Mouse (Mus musculus) heart, embryonic 11.5 days (tissue): ENCODE measurements around the gene Rab26. TPM values are rescaled to one million over a fixed set of nuclear protein-coding genes. Genes with fewer than 3 reads are reported as not detected.

Experiments used
- ATAC-seq: fragments of 200-750 bp; cut with Nextera tagmentation; replicated peaks from 2 replicates; pipeline ENCODE4 v1.8.0; 2017; ENCODE audit warnings: moderate library complexity; ENCODE audit not compliant: insufficient number of reproducible peaks, low FRiP score, low TSS enrichment
- H3K27ac ChIP-seq: fragments of 300-500 bp; sonication (generic); 2 replicates; pipeline ENCODE4 v1.5.1; 2014; ENCODE audit warnings: mild to moderate bottlenecking, low read depth, low read length
- H3K27me3 ChIP-seq: fragments of 300-500 bp; sonication (generic); 2 replicates; pipeline ENCODE4 v1.6.1; 2014; ENCODE audit warnings: mild to moderate bottlenecking, low read length, mixed read lengths; ENCODE audit not compliant: control insufficient read depth, insufficient read depth
- H3K36me3 ChIP-seq: fragments of 300-500 bp; sonication (generic); 2 replicates; pipeline ENCODE4 v1.6.1; 2014; ENCODE audit warnings: mild to moderate bottlenecking, low read length, moderate library complexity, mixed read lengths; ENCODE audit not compliant: control insufficient read depth, insufficient read depth
- H3K4me1 ChIP-seq: fragments of 300-500 bp; sonication (generic); 2 replicates; pipeline ENCODE4 v1.6.1; 2014; ENCODE audit warnings: low read length; ENCODE audit not compliant: control insufficient read depth, insufficient read depth
- H3K4me2 ChIP-seq: fragments of 300-500 bp; sonication (generic); 2 replicates; pipeline ENCODE4 v1.6.1; 2014; ENCODE audit warnings: mild to moderate bottlenecking, moderate library complexity
- H3K4me3 ChIP-seq: fragments of 300-500 bp; sonication (generic); 2 replicates; pipeline ENCODE4 v1.5.1; 2014; ENCODE audit warnings: low read depth, low read length
- H3K9ac ChIP-seq: fragments of 300-500 bp; sonication (generic); 2 replicates; pipeline ENCODE4 v1.6.1; 2014; ENCODE audit warnings: mild to moderate bottlenecking, low read depth, low read length, moderate library complexity
- H3K9me3 ChIP-seq: fragments of 300-500 bp; sonication (generic); replicated peaks from 2 replicates; pipeline ENCODE4 v1.6.1; 2016; ENCODE audit warnings: low read length; ENCODE audit not compliant: control insufficient read depth
- WGBS: fragments of 180-500 bp; shearing (Covaris S2); extraction: QIAGEN DNeasy Blood & Tissue Kit; methylation state at CpG from one replicate; pipeline ENCODE4 v1.1.7; 2014; ENCODE audit not compliant: insufficient replicate concordance; 5-methylcytosine and 5-hydroxymethylcytosine counted together
- polyA plus RNA-seq: library from polyadenylated mRNA; unstranded; fragments of >200 nt; fragmentation: Nextera tagmentation; extraction: Ambion mirVana; gene quantifications from 2 replicates; pipeline ENCODE4 v1.2.1, GENCODE M21; 2014

Gene Rab26
- polyA plus RNA-seq, 1 experiment from 2014 or later: 1.9 TPM

- 86% methylated on average over 3 of the region's 3 CpGs for WGBS
- ATAC-seq: no peak
- H3K9me3 ChIP-seq: no peaks in the 10 kb centered on the region
Observed at GRCm38 (mm10) chr17:24565092-24565491, 31.1 kb upstream of the Rab26 start.

GRCm38 (mm10) chr17:24564422-24564821 lies 30.4 kb upstream of the Rab26 start:
- no peak overlapping the region for H3K4me2 ChIP-seq
- no peak for ATAC-seq
- H3K27ac ChIP-seq: no peak overlapping the region
- H3K36me3 ChIP-seq: peaks cover 10% of the 10 kb centered on the region
- no peak overlapping the region for H3K9ac ChIP-seq
- H3K4me1 ChIP-seq: peaks cover 11% of the 10 kb centered on the region
- H3K9me3 ChIP-seq: no peaks in the 10 kb centered on the region
- WGBS: 87% methylated on average over 4 of the region's 4 CpGs
- no peak overlapping the region for H3K4me3 ChIP-seq
- no peaks in the 10 kb centered on the region for H3K27me3 ChIP-seq

More at GRCm38 (mm10) chr17:24565092-24565491, 31.1 kb upstream of the Rab26 start:
- Histone ChIP-seq H3K27ac (no peak overlapping the region), H3K9ac (no peak overlapping the region), H3K4me3 (no peak overlapping the region), H3K36me3 (peaks cover 12% of the 10 kb centered on the region), H3K4me1 (peaks cover 11% of the 10 kb centered on the region), H3K4me2 (no peak overlapping the region), H3K27me3 (no peaks in the 10 kb centered on the region)

- H3K9ac ChIP-seq: no peak overlapping the region
- no peak for ATAC-seq
Observed at GRCm38 (mm10) chr17:24563638-24564037, 29.6 kb upstream of the Rab26 start.

GRCm38 (mm10) chr17:24561592-24561991 lies 27.6 kb upstream of the Rab26 start:
- Histone ChIP-seq H3K9ac (no peak overlapping the region), H3K36me3 (peaks cover 6% of the 10 kb centered on the region), H3K4me3 (no peak overlapping the region), H3K4me2 (no peak overlapping the region), H3K4me1 (peaks cover 18% of the 10 kb centered on the region), H3K9me3 (no peaks in the 10 kb centered on the region), H3K27ac (no peak overlapping the region), H3K27me3 (no peaks in the 10 kb centered on the region)
- WGBS: 78% methylated on average over 2 of the region's 2 CpGs
- ATAC-seq: no peak

More at GRCm38 (mm10) chr17:24563638-24564037, 29.6 kb upstream of the Rab26 start:
- Histone ChIP-seq H3K27ac (no peak overlapping the region), H3K36me3 (peaks cover 7% of the 10 kb centered on the region), H3K4me1 (peaks cover 18% of the 10 kb centered on the region), H3K9me3 (no peaks in the 10 kb centered on the region), H3K27me3 (no peaks in the 10 kb centered on the region), H3K4me3 (no peak overlapping the region), H3K4me2 (no peak overlapping the region)
- 69% methylated on average over 5 of the region's 5 CpGs for WGBS

GRCm38 (mm10) chr17:24560301-24561028 lies 26.5 kb upstream of the Rab26 start:
- ATAC-seq: no peak
- H3K36me3 ChIP-seq: peaks cover 6% of the 10 kb centered on the region
- no peak overlapping the region for H3K4me2 ChIP-seq
- no peak overlapping the region for H3K27ac ChIP-seq
- no peak overlapping the region for H3K9ac ChIP-seq
- H3K4me3 ChIP-seq: no peak overlapping the region
- no peaks in the 10 kb centered on the region for H3K27me3 ChIP-seq
- no peaks in the 10 kb centered on the region for H3K9me3 ChIP-seq
- 83% methylated on average over 5 of the region's 5 CpGs for WGBS
- H3K4me1 ChIP-seq: peaks cover 18% of the 10 kb centered on the region

- Histone ChIP-seq H3K4me1 (peaks cover 18% of the 10 kb centered on the region), H3K27ac (peak overlapping the region; percentile 67), H3K27me3 (no peaks in the 10 kb centered on the region), H3K4me2 (peak overlapping the region; percentile 22), H3K36me3 (no peaks in the 10 kb centered on the region), H3K4me3 (no peak overlapping the region), H3K9ac (no peak overlapping the region; the same call in 1 of the 2 replicates), H3K9me3 (no peaks in the 10 kb centered on the region)
- WGBS: 60% methylated on average over 3 of the region's 3 CpGs
- ATAC-seq: peak; percentile 66; the same call in 1 of the 2 replicates
Observed at GRCm38 (mm10) chr17:24559146-24559545, 25.1 kb upstream of the Rab26 start.

GRCm38 (mm10) chr17:24558600-24559099 lies 24.6 kb upstream of the Rab26 start:
- Histone ChIP-seq H3K4me1 (peaks cover 14% of the 10 kb centered on the region), H3K36me3 (no peaks in the 10 kb centered on the region), H3K27ac (peak overlapping the region; percentile 67), H3K4me3 (no peak overlapping the region), H3K27me3 (no peaks in the 10 kb centered on the region), H3K9ac (no peak overlapping the region; the same call in 1 of the 2 replicates), H3K9me3 (no peaks in the 10 kb centered on the region), H3K4me2 (peak overlapping the region; percentile 22; the same call in 1 of the 2 replicates)
- 74% methylated on average over 4 of the region's 4 CpGs for WGBS
- no peak for ATAC-seq

GRCm38 (mm10) chr17:24557091-24557490 lies 23.1 kb upstream of the Rab26 start:
- H3K4me1 ChIP-seq: peaks cover 12% of the 10 kb centered on the region
- no peak overlapping the region for H3K9ac ChIP-seq
- 75% methylated on average over 7 of the region's 7 CpGs for WGBS
- ATAC-seq: no peak
- no peak overlapping the region for H3K27ac ChIP-seq
- no peak overlapping the region for H3K4me2 ChIP-seq
- H3K27me3 ChIP-seq: no peaks in the 10 kb centered on the region
- no peaks in the 10 kb centered on the region for H3K9me3 ChIP-seq
- no peaks in the 10 kb centered on the region for H3K36me3 ChIP-seq
- H3K4me3 ChIP-seq: no peak overlapping the region
